Mouse (Mus musculus) hindbrain, postnatal 0 days (tissue): ENCODE results near the gene Akt1. TPM values are rescaled to one million over a fixed set of nuclear protein-coding genes. Genes with fewer than 3 reads are reported as not detected.

Experiments used
- ATAC-seq: fragments of 200-750 bp; cut with Nextera tagmentation; 2 replicates; pipeline ENCODE4 v1.8.0; 2017; ENCODE audit warnings: mild to moderate bottlenecking, moderate TSS enrichment, moderate library complexity
- DNase-seq: peaks from one replicate; pipeline ENCODE4 v3.0.0-alpha.2; 2015; ENCODE audit warnings: low spot score
- H3K27ac ChIP-seq: fragments of 300-500 bp; sonication (generic); 2 replicates; pipeline ENCODE4 v1.5.1; 2014; ENCODE audit warnings: mild to moderate bottlenecking
- H3K27me3 ChIP-seq: fragments of 300-500 bp; sonication (generic); 2 replicates; pipeline ENCODE4 v1.6.1; 2014; ENCODE audit warnings: low read length, mixed read lengths; ENCODE audit not compliant: insufficient read depth
- H3K36me3 ChIP-seq: fragments of 300-500 bp; sonication (generic); 2 replicates; pipeline ENCODE4 v1.6.1; 2014; ENCODE audit warnings: low read length, mixed read lengths; ENCODE audit not compliant: insufficient read depth
- H3K4me1 ChIP-seq: fragments of 300-500 bp; sonication (generic); 2 replicates; pipeline ENCODE4 v1.6.1; 2014; ENCODE audit warnings: antibody characterized with exemption, low read length, mixed read lengths; ENCODE audit not compliant: insufficient read depth
- H3K4me2 ChIP-seq: fragments of 300-500 bp; sonication (generic); 2 replicates; pipeline ENCODE4 v1.6.1; 2014; ENCODE audit warnings: low read depth, mild to moderate bottlenecking, low read length, moderate library complexity, mixed read lengths
- H3K4me3 ChIP-seq: fragments of 300-500 bp; sonication (generic); 2 replicates; pipeline ENCODE4 v1.5.1; 2014; ENCODE audit warnings: low read length
- H3K9ac ChIP-seq: fragments of 300-500 bp; sonication (generic); replicated peaks from 2 replicates; pipeline ENCODE4 v1.6.1; 2014; ENCODE audit warnings: mild to moderate bottlenecking, low read length, moderate library complexity, mixed read lengths
- H3K9me3 ChIP-seq: fragments of 300-500 bp; sonication (generic); 2 replicates; pipeline ENCODE4 v1.6.1; 2016; ENCODE audit warnings: low read length, mixed read lengths
- CTCF ChIP-seq: IDR thresholded peaks from 2 replicates; pipeline ENCODE4 v1.5.1; 2016; ENCODE audit warnings: antibody characterized with exemption, control low read depth, low read depth
- WGBS: fragments of 180-500 bp; shearing (Covaris S2); extraction: QIAGEN DNeasy Blood & Tissue Kit; methylation state at CpG from one replicate; pipeline ENCODE4 v1.1.7; 2014; 5-methylcytosine and 5-hydroxymethylcytosine counted together
- polyA plus RNA-seq: library from polyadenylated mRNA; unstranded; fragments of >200 nt; fragmentation: Nextera tagmentation; extraction: Ambion mirVana; gene quantifications from 2 replicates; pipeline ENCODE4 v1.2.1, GENCODE M21; 2015
- total RNA-seq: library from RNA; depleted of rRNA; stranded (reverse); fragments of >200 nt; gene quantifications from 2 replicates; pipeline ENCODE4 v1.2.3, GENCODE M21; 2014

Gene Akt1
- total and polyA plus RNA-seq, 2 experiments from 2014 or later = 97.4 to 179 TPM

DNA sequence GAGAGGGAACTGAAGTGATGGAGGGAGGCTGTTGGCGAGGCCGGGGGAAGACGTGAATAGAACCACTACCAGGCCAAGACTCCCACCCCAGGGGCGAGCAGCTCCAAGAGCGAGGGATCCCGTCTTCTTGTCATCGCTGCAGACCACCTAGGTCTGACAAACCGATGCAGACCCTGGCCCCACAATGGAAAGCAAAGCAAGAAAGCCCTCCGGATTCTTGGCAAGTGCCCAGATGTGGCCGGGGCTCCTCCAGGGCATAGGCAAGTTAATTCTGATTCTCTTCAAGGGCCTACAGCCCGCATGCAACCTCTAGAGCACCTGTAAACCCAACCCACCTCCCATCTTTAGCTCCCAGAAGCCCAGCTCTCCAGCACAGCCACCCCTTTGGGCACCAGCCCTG, 11.4 kb downstream of the Akt1 start:
- H3K4me2 ChIP-seq = 0 out of 2 replicates have a peak overlapping the region, but pooled peaks have one; percentile 24
- peaks cover 33% of the 10 kb centered on the region for H3K36me3 ChIP-seq
- DNase-seq = no peak
- no peaks in the 10 kb centered on the region for H3K9me3 ChIP-seq
- 47% methylated on average over 11 of the region's 11 CpGs for WGBS
- no peak for ATAC-seq
- TF ChIP-seq CTCF = no peak
- no peaks in the 10 kb centered on the region for H3K27me3 ChIP-seq
- H3K27ac ChIP-seq = peak overlapping the region; percentile 82
- H3K4me1 ChIP-seq = peaks cover 46% of the 10 kb centered on the region
- no peak overlapping the region for H3K4me3 ChIP-seq
- 0 out of 2 replicates have a peak overlapping the region, but pooled peaks have one; percentile 13 for H3K9ac ChIP-seq

GRCm38 (mm10) chr12:112661851-112662250, 12.8 kb downstream of the Akt1 start:
- H3K27me3 ChIP-seq = no peaks in the 10 kb centered on the region
- H3K27ac ChIP-seq = no peak overlapping the region; the same call in 1 of the 2 replicates
- H3K4me1 ChIP-seq = peaks cover 40% of the 10 kb centered on the region
- peaks cover 34% of the 10 kb centered on the region for H3K36me3 ChIP-seq
- DNase-seq = no peak
- H3K9me3 ChIP-seq = no peaks in the 10 kb centered on the region
- no peak for ATAC-seq
- no peak overlapping the region for H3K4me3 ChIP-seq
- 63% methylated on average over 9 of the region's 9 CpGs for WGBS
- H3K9ac ChIP-seq = no peak overlapping the region
- H3K4me2 ChIP-seq = no peak overlapping the region
- TF ChIP-seq CTCF = no peak

- peaks cover 39% of the 10 kb centered on the region for H3K36me3 ChIP-seq
- H3K4me3 ChIP-seq = no peak overlapping the region
- peak overlapping the region; percentile 22 for H3K27ac ChIP-seq
- no peak for ATAC-seq
- H3K4me1 ChIP-seq = peaks cover 37% of the 10 kb centered on the region
- 0 out of 2 replicates have a peak overlapping the region, but pooled peaks have one; percentile 1 for H3K9ac ChIP-seq
- H3K9me3 ChIP-seq = no peaks in the 10 kb centered on the region
- no peak for DNase-seq
- TF ChIP-seq CTCF = no peak
- H3K4me2 ChIP-seq = no peak overlapping the region
- WGBS = 43% methylated on average over 3 of the region's 3 CpGs
- H3K27me3 ChIP-seq = no peaks in the 10 kb centered on the region
Measured at GRCm38 (mm10) chr12:112661327-112661605, 13.4 kb downstream of the Akt1 start.

- no peak overlapping the region for H3K4me2 ChIP-seq
- H3K4me1 ChIP-seq = peaks cover 32% of the 10 kb centered on the region
- no peak overlapping the region for H3K4me3 ChIP-seq
- 0 out of 2 replicates have a peak overlapping the region, but pooled peaks have one; percentile 1 for H3K9ac ChIP-seq
- H3K9me3 ChIP-seq = no peaks in the 10 kb centered on the region
- H3K36me3 ChIP-seq = peaks cover 44% of the 10 kb centered on the region
- peak; percentile 36 for ATAC-seq
- WGBS = 22% methylated on average over 5 of the region's 5 CpGs
- no peak for TF ChIP-seq CTCF
- peak; percentile 86 for DNase-seq
- H3K27ac ChIP-seq = peak overlapping the region; percentile 22
- no peaks in the 10 kb centered on the region for H3K27me3 ChIP-seq
Measured at GRCm38 (mm10) chr12:112660576-112661326, 13.9 kb downstream of the Akt1 start.

GRCm38 (mm10) chr12:112659109-112659508, 15.6 kb downstream of the Akt1 start:
- 67% methylated on average over 6 of the region's 6 CpGs for WGBS
- Histone ChIP-seq H3K27me3 (no peaks in the 10 kb centered on the region), H3K4me1 (peaks cover 18% of the 10 kb centered on the region), H3K9ac (no peak overlapping the region), H3K36me3 (peaks cover 61% of the 10 kb centered on the region), H3K9me3 (no peaks in the 10 kb centered on the region), H3K4me3 (no peak overlapping the region), H3K4me2 (no peak overlapping the region), H3K27ac (no peak overlapping the region)
- peak; percentile 62 for TF ChIP-seq CTCF
- no peak for ATAC-seq
- peak; percentile 43 for DNase-seq

GRCm38 (mm10) chr12:112658619-112659018, 16.1 kb downstream of the Akt1 start:
- TF ChIP-seq CTCF = no peak
- WGBS = 64% methylated on average over 7 of the region's 7 CpGs
- Histone ChIP-seq H3K27me3 (no peaks in the 10 kb centered on the region), H3K9ac (no peak overlapping the region), H3K4me3 (no peak overlapping the region), H3K4me1 (peaks cover 13% of the 10 kb centered on the region), H3K4me2 (no peak overlapping the region), H3K27ac (no peak overlapping the region), H3K9me3 (no peaks in the 10 kb centered on the region), H3K36me3 (peaks cover 64% of the 10 kb centered on the region)
- ATAC-seq (no peak), DNase-seq (peak; percentile 59)

GRCm38 (mm10) chr12:112654076-112654475, 20.6 kb downstream of the Akt1 start:
- Histone ChIP-seq H3K9me3 (no peaks in the 10 kb centered on the region), H3K4me3 (no peak overlapping the region), H3K27me3 (no peaks in the 10 kb centered on the region), H3K27ac (no peak overlapping the region), H3K4me2 (no peak overlapping the region), H3K4me1 (no peaks in the 10 kb centered on the region), H3K36me3 (peaks cover 63% of the 10 kb centered on the region), H3K9ac (no peak overlapping the region)
- TF ChIP-seq CTCF = no peak
- ATAC-seq (no peak), DNase-seq (no peak)
- 74% methylated on average over 5 of the region's 5 CpGs for WGBS
